Mouse (Mus musculus) bone marrow, adult 2 months (tissue): Measurements from ENCODE around the gene Traf1.

Experiments used
- CTCF ChIP-seq: fragments of 200-500 bp; IDR thresholded peaks from 2 replicates; pipeline ENCODE4 v1.5.1; 2011; ENCODE audit warnings: low read length, control low read depth; ENCODE audit not compliant: control insufficient read depth, insufficient read depth
- POLR2A ChIP-seq: fragments of 200-500 bp; IDR thresholded peaks from 2 replicates; pipeline ENCODE4 v1.6.1; 2011; ENCODE audit warnings: low read depth, mild to moderate bottlenecking, control low read depth, low read length, borderline replicate concordance; ENCODE audit not compliant: control insufficient read depth

GRCm38 (mm10) chr2:34969166-34969565 is 7.6 kb upstream of the Traf1 start:
- TF ChIP-seq CTCF (no peak), POLR2A (no peak)
